Mouse (Mus musculus): ENCODE measurements around the gene Ift46. TPM values are rescaled to one million over a fixed set of nuclear protein-coding genes. Genes with fewer than 3 reads are reported as not detected.

The Ift46 gene
- total and polyA plus RNA-seq, 2 experiments from 2014 or later: 10.0 to 49.5 TPM

- H3K4me3 ChIP-seq (ENCODE audit: low read depth, low read length): no peak overlapping the region
- 0 out of 2 replicates have a peak, but pooled peaks cover 5% of the 10 kb centered on the region for H3K36me3 ChIP-seq (replicated peaks; ENCODE audit: control insufficient read depth, insufficient read depth, low read length)
- H3K4me2 ChIP-seq (ENCODE audit: low read depth, low read length): no peak overlapping the region
- DNase-seq (ENCODE audit: low spot score) (peak; percentile 51), ATAC-seq (ENCODE audit: insufficient read depth, low read depth) (peak; percentile 28)
- no peaks in the 10 kb centered on the region for H3K9me3 ChIP-seq (replicated peaks; ENCODE audit: control insufficient read depth, low read length)
- WGBS: 24% methylated on average over 8 of the region's 8 CpGs
- H3K27me3 ChIP-seq (ENCODE audit: control insufficient read depth, insufficient read depth, low read length): no peaks in the 10 kb centered on the region
- H3K27ac ChIP-seq (ENCODE audit: low read depth): peak overlapping the region; percentile 78
- no peak overlapping the region for H3K9ac ChIP-seq (replicated peaks; ENCODE audit: low read depth, low read length)
- peaks cover 6% of the 10 kb centered on the region; the same call in 1 of the 2 replicates for H3K4me1 ChIP-seq (ENCODE audit: control insufficient read depth, insufficient read depth)
- TF ChIP-seq CTCF (IDR thresholded peaks at IDR 0.05; ENCODE audit: low read depth) (no peak), EP300 (IDR thresholded peaks at IDR 0.05; ENCODE audit: low read depth) (no peak)
Observed at GRCm38 (mm10) chr9:44737240-44737949, 30.3 kb upstream of the Ift46 start.

DNA sequence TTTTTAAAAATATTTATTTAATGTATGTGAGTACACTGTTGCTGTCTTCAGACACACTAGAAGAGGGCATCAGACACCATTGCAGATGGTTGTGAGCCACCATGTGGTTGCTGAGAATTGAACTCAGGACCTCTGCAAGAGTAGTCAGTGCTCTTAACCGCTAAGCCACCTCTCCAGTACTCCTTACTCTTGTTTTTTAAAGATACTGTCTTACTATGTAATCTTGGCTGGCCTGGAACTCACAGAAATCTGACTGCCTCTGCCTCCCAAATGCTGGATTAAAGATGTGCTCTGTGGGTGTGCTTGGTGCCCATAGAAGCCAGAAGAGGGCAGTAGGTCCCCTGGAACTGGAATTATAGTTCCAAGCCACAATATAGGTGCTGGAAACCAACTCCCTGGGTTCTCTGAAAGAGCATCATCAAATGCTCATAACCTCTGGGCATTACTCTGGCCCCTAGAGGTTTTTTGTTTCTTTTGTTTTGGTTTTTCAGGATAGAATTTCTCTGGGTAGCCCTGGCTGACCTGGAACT, 27.0 kb upstream of the Ift46 start:
- peaks cover 36% of the 10 kb centered on the region for H3K36me3 ChIP-seq (replicated peaks; ENCODE audit: control insufficient read depth, insufficient read depth, low read length)
- no peaks in the 10 kb centered on the region; the same call in 1 of the 2 replicates for H3K4me1 ChIP-seq (ENCODE audit: control insufficient read depth, insufficient read depth)
- no peak overlapping the region for H3K27ac ChIP-seq (ENCODE audit: low read depth)
- DNase-seq (ENCODE audit: low spot score) (no peak), ATAC-seq (ENCODE audit: insufficient read depth, low read depth) (no peak)
- H3K9me3 ChIP-seq (replicated peaks; ENCODE audit: control insufficient read depth, low read length): no peaks in the 10 kb centered on the region
- WGBS: 86% methylated on average over 1 of the region's 1 CpGs
- no peak overlapping the region for H3K4me3 ChIP-seq (ENCODE audit: low read depth, low read length)
- H3K4me2 ChIP-seq (ENCODE audit: low read depth, low read length): no peak overlapping the region
- H3K9ac ChIP-seq (replicated peaks; ENCODE audit: low read depth, low read length): no peak overlapping the region
- H3K27me3 ChIP-seq (ENCODE audit: control insufficient read depth, insufficient read depth, low read length): no peaks in the 10 kb centered on the region
- TF ChIP-seq CTCF (IDR thresholded peaks at IDR 0.05; ENCODE audit: low read depth): no peak
- TF ChIP-seq EP300 (IDR thresholded peaks at IDR 0.05; ENCODE audit: low read depth): no peak

DNA sequence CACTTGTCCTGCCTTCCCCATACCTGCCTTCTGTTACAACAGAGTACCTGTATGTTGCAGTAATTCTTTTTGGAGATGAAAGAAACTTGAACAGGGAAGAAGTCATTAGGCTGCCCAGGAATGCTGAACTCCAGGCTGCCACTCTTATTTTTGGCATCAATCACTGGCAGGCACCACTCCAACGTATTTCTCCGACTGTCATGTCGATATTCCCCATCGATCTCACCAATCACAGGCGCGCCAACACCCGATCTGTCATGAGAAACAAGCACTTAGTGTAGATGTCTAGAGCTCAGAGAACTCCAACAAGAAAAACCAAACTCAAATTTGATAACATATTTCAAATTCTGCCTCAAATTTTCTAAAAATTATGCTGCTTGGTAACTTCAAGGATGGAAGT, 22.3 kb upstream of the Ift46 start:
- Histone ChIP-seq H3K27ac (ENCODE audit: low read depth) (no peak overlapping the region), H3K27me3 (ENCODE audit: control insufficient read depth, insufficient read depth, low read length) (no peaks in the 10 kb centered on the region), H3K36me3 (replicated peaks; ENCODE audit: control insufficient read depth, insufficient read depth, low read length) (peaks cover 81% of the 10 kb centered on the region), H3K9ac (replicated peaks; ENCODE audit: low read depth, low read length) (no peak overlapping the region), H3K4me3 (ENCODE audit: low read depth, low read length) (no peak overlapping the region), H3K4me2 (ENCODE audit: low read depth, low read length) (no peak overlapping the region), H3K4me1 (ENCODE audit: control insufficient read depth, insufficient read depth) (no peaks in the 10 kb centered on the region), H3K9me3 (replicated peaks; ENCODE audit: control insufficient read depth, low read length) (no peaks in the 10 kb centered on the region)
- no peak for ATAC-seq (ENCODE audit: insufficient read depth, low read depth)
- WGBS: 73% methylated on average over 7 of the region's 7 CpGs
- TF ChIP-seq EP300 (IDR thresholded peaks at IDR 0.05; ENCODE audit: low read depth) (no peak), CTCF (IDR thresholded peaks at IDR 0.05; ENCODE audit: low read depth) (no peak)
- DNase-seq (ENCODE audit: low spot score): no peak

GRCm38 (mm10) chr9:44746666-44747065, 21.0 kb upstream of the Ift46 start:
- Histone ChIP-seq H3K27ac (ENCODE audit: low read depth) (no peak overlapping the region), H3K4me2 (ENCODE audit: low read depth, low read length) (no peak overlapping the region), H3K9ac (replicated peaks; ENCODE audit: low read depth, low read length) (no peak overlapping the region), H3K4me3 (ENCODE audit: low read depth, low read length) (no peak overlapping the region), H3K36me3 (replicated peaks; ENCODE audit: control insufficient read depth, insufficient read depth, low read length) (peaks cover 92% of the 10 kb centered on the region), H3K4me1 (ENCODE audit: control insufficient read depth, insufficient read depth) (no peaks in the 10 kb centered on the region), H3K9me3 (replicated peaks; ENCODE audit: control insufficient read depth, low read length) (no peaks in the 10 kb centered on the region), H3K27me3 (ENCODE audit: control insufficient read depth, insufficient read depth, low read length) (no peaks in the 10 kb centered on the region)
- WGBS: 72% methylated on average over 3 of the region's 3 CpGs
- no peak for DNase-seq (ENCODE audit: low spot score)
- TF ChIP-seq CTCF (IDR thresholded peaks at IDR 0.05; ENCODE audit: low read depth) (no peak), EP300 (IDR thresholded peaks at IDR 0.05; ENCODE audit: low read depth) (no peak)
- ATAC-seq (ENCODE audit: insufficient read depth, low read depth): no peak

- DNase-seq (ENCODE audit: low spot score): no peak
- no peak overlapping the region for H3K4me2 ChIP-seq (ENCODE audit: low read depth, low read length)
- no peak overlapping the region for H3K27ac ChIP-seq (ENCODE audit: low read depth)
- H3K9me3 ChIP-seq (replicated peaks; ENCODE audit: control insufficient read depth, low read length): no peaks in the 10 kb centered on the region
- 95% methylated on average over 3 of the region's 3 CpGs for WGBS
- H3K9ac ChIP-seq (replicated peaks; ENCODE audit: low read depth, low read length): no peak overlapping the region
- ATAC-seq (ENCODE audit: insufficient read depth, low read depth): no peak
- no peaks in the 10 kb centered on the region for H3K4me1 ChIP-seq (ENCODE audit: control insufficient read depth, insufficient read depth)
- no peaks in the 10 kb centered on the region for H3K27me3 ChIP-seq (ENCODE audit: control insufficient read depth, insufficient read depth, low read length)
- no peak overlapping the region for H3K4me3 ChIP-seq (ENCODE audit: low read depth, low read length)
- TF ChIP-seq CTCF (IDR thresholded peaks at IDR 0.05; ENCODE audit: low read depth): no peak
- no peak for TF ChIP-seq EP300 (IDR thresholded peaks at IDR 0.05; ENCODE audit: low read depth)
- H3K36me3 ChIP-seq (replicated peaks; ENCODE audit: control insufficient read depth, insufficient read depth, low read length): peaks cover 96% of the 10 kb centered on the region
Observed at GRCm38 (mm10) chr9:44747341-44747740, 20.4 kb upstream of the Ift46 start.
